Mouse (Mus musculus) stomach, embryonic 14.5 days (tissue): ENCODE results near the gene Nr1i3. TPM values are rescaled to one million over a fixed set of nuclear protein-coding genes. Genes with fewer than 3 reads are reported as not detected.
A peak's percentile ranks its signal among the peaks of the same experiment; 100 is the strongest.

ENCODE experiments used
- ATAC-seq: fragments of 200-750 bp; cut with Nextera tagmentation; 2 replicates; pipeline ENCODE4 v1.8.0; 2017; ENCODE audit warnings: low read depth, moderate TSS enrichment; ENCODE audit not compliant: insufficient number of reproducible peaks, insufficient read depth, low FRiP score
- H3K27ac ChIP-seq: fragments of 300-500 bp; sonication (generic); 2 replicates; pipeline ENCODE4 v1.5.1; 2014; ENCODE audit warnings: mild to moderate bottlenecking, low read length, moderate library complexity, mixed read lengths
- H3K27me3 ChIP-seq: fragments of 300-500 bp; sonication (generic); 2 replicates; pipeline ENCODE4 v1.6.1; 2014; ENCODE audit warnings: low read length, control low read depth, mixed read lengths; ENCODE audit not compliant: control insufficient read depth, insufficient read depth
- H3K36me3 ChIP-seq: fragments of 300-500 bp; sonication (generic); 2 replicates; pipeline ENCODE4 v1.6.1; 2014; ENCODE audit warnings: mild to moderate bottlenecking, control low read depth, low read length, moderate library complexity, mixed read lengths; ENCODE audit not compliant: control insufficient read depth, insufficient read depth
- H3K4me1 ChIP-seq: fragments of 300-500 bp; sonication (generic); 2 replicates; pipeline ENCODE4 v1.6.1; 2014; ENCODE audit warnings: low read length, control low read depth, mixed read lengths; ENCODE audit not compliant: control insufficient read depth, insufficient read depth
- H3K4me2 ChIP-seq: fragments of 300-500 bp; sonication (generic); replicated peaks from 2 replicates; pipeline ENCODE4 v1.6.1; 2014; ENCODE audit warnings: low read depth, low read length, control low read depth
- H3K4me3 ChIP-seq: fragments of 300-500 bp; sonication (generic); 2 replicates; pipeline ENCODE4 v1.5.1; 2014; ENCODE audit warnings: low read depth, low read length, control low read depth
- H3K9ac ChIP-seq: fragments of 300-500 bp; sonication (generic); replicated peaks from 2 replicates; pipeline ENCODE4 v1.6.1; 2014; ENCODE audit warnings: low read depth, mild to moderate bottlenecking, control low read depth, low read length, moderate library complexity, mixed read lengths
- H3K9me3 ChIP-seq: fragments of 300-500 bp; sonication (generic); 2 replicates; pipeline ENCODE4 v1.6.1; 2016; ENCODE audit warnings: low read depth, low read length, control low read depth; ENCODE audit not compliant: control insufficient read depth
- WGBS: fragments of 180-500 bp; shearing (Covaris S2); extraction: QIAGEN DNeasy Blood & Tissue Kit; methylation state at CpG from one replicate; pipeline ENCODE4 v1.1.7; 2014; 5-methylcytosine and 5-hydroxymethylcytosine counted together
- polyA plus RNA-seq: library from polyadenylated mRNA; unstranded; fragments of >200 nt; fragmentation: Nextera tagmentation; extraction: Ambion mirVana; gene quantifications from 2 replicates; pipeline ENCODE4 v1.2.1, GENCODE M21; 2014

Gene Nr1i3
- polyA plus RNA-seq, 1 experiment from 2014 or later: 0.30 TPM

DNA sequence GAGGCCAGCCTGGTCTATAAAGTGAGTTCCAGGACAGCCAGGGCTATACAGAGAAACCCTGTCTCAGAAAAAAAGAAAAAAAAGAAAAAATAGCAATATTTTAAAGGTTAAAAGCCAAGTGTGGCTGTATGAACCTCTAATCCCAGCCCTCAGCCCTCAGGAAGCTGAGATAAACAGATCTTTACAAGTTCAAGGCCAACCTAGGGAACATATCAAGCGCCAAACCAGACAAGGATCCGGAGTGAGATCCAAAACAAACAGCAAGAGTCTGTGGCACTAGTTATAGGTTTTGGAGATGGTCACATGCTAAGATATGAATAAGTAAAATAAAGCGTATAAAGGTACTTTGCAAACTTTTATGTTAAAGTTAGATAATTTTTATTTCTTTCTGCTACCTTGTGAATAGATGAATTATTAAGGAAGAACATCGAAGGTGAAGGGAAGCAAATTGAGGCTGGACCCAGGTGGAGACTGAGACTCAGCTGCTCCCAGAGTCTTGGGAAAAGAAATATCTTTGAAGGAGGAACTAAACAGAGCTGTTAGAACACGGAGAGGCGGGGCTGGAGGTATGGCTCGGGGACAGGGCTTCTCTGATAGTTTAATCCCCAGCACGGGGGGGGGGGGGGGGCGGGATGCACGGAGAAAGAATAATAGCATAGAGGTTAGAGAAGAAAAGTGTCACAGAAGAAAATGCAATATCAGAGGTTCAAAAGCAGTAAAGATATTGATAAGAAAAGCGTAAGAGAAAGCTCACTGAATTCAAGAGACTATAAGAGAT lies 10.1 kb upstream of the Nr1i3 start:
- Histone ChIP-seq H3K4me1 (no peaks in the 10 kb centered on the region), H3K9me3 (no peaks in the 10 kb centered on the region), H3K27ac (no peak overlapping the region), H3K4me3 (no peak overlapping the region), H3K36me3 (no peaks in the 10 kb centered on the region), H3K4me2 (no peak overlapping the region), H3K27me3 (no peaks in the 10 kb centered on the region), H3K9ac (no peak overlapping the region)
- ATAC-seq: no peak
- WGBS: 47% methylated on average over 11 of the region's 11 CpGs

DNA sequence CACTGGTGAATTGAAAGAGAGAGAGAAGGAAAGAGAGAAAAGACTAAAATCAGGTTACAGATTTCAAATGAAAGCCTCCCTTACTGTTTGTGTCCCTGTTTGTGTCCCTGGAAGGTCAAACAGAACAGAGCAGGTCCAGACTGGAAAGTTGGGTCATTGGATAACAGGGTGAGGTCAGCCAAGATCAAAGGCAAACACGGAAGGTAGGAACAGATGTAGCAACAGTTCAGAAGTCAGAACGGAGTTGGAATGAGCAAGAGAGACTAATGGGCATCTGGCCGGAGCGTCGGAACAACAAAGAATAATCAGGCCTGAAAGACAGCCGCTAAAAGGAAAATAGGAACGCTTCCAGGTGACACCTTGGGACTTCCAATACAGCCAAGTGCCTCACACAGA lies 9.5 kb upstream of the Nr1i3 start:
- H3K36me3 ChIP-seq: no peaks in the 10 kb centered on the region
- H3K9ac ChIP-seq: no peak overlapping the region
- ATAC-seq: no peak
- H3K4me3 ChIP-seq: no peak overlapping the region
- H3K9me3 ChIP-seq: no peaks in the 10 kb centered on the region
- H3K4me2 ChIP-seq: no peak overlapping the region
- WGBS: 59% methylated on average over 7 of the region's 7 CpGs
- H3K4me1 ChIP-seq: no peaks in the 10 kb centered on the region
- H3K27me3 ChIP-seq: no peaks in the 10 kb centered on the region
- no peak overlapping the region for H3K27ac ChIP-seq

DNA sequence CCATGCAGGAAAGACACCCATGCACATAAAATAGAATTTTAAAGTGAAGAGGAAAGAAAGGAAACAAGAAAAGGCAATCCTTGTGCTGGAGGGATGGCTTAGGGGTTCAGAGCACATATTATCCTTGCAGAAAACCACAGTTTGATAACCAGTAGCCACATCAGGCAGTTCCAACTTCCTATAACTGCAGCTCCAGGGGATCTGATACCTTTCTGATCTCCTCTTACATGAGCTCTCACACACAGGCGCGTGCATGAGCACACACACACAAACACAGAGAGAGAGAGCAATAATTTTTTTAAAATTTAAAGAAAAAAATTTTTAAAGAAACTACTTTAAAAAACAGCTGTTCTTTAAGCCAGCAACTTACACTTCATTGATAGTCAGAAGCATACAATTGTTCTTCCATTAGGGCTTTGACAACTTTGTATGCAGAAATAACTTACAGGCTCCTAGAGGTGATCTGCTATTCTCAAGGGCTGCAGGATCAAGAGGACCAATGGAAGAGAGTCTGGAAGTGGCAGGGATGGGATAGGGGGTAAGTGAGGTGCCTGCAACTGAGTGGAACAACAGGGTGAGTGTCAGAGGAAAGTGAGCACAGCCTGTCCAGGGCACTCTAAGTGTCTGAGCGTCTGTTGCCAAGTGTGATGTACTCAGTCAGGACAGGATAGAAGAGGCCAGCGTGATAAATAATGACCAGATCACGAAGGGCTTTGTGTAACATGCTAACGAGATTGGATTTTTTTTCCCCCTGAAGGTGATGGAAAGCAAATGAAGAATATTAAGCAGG lies 7.9 kb upstream of the Nr1i3 start:
- Histone ChIP-seq H3K9me3 (no peaks in the 10 kb centered on the region), H3K4me1 (no peaks in the 10 kb centered on the region), H3K4me2 (no peak overlapping the region), H3K9ac (no peak overlapping the region), H3K36me3 (no peaks in the 10 kb centered on the region), H3K4me3 (no peak overlapping the region), H3K27me3 (no peaks in the 10 kb centered on the region), H3K27ac (no peak overlapping the region)
- ATAC-seq: no peak
- 70% methylated on average over 6 of the region's 6 CpGs for WGBS

DNA sequence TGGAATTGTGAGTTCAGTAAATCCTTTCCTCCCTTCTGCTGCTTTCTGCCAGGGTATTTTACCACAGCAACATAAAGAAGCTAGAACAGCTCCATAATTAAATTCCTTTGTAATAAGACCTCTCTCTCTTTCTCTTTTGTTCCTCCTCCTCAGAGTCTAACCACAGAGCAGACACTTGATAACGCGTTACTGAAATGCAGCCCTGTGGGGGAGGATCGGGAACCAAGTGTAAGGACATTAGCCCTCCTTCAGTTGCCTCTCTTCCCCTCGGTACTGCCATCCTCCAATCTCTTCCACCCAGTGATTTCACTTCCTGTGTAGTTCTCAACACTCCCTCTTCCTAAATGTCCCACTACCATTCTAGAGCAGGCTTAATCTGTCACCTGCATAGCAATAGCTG lies 4.4 kb upstream of the Nr1i3 start:
- ATAC-seq: no peak

DNA sequence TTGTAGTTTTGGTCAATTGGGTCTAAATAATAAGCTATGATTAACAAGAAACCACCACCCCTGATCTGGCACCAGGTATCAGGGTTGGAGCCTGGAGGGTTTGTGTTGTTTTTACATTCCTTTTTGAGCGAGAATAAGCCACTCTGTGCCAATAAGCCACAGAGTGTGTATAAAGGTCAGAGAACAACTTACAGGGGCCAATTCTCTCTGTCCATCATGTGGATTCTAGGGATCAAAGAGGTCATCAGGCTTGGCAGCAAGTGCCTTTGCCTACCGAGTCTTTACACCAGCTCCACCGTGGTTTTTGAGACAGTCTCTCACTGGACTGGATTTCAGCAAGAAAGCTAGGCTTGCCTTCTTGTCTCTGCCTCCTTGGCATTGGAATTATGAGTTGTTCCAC lies 916 bp upstream of the Nr1i3 start:
- Histone ChIP-seq H3K4me2 (no peak overlapping the region), H3K36me3 (no peaks in the 10 kb centered on the region), H3K9me3 (no peaks in the 10 kb centered on the region), H3K9ac (no peak overlapping the region), H3K27ac (no peak overlapping the region), H3K4me1 (no peaks in the 10 kb centered on the region), H3K4me3 (no peak overlapping the region), H3K27me3 (no peaks in the 10 kb centered on the region)
- 46% methylated on average over 3 of the region's 3 CpGs for WGBS
- ATAC-seq: no peak

More for the DNA sequence above, 4.4 kb upstream of the Nr1i3 start:
- Histone ChIP-seq H3K27ac (no peak overlapping the region), H3K4me1 (no peaks in the 10 kb centered on the region), H3K36me3 (no peaks in the 10 kb centered on the region), H3K4me2 (no peak overlapping the region), H3K27me3 (no peaks in the 10 kb centered on the region), H3K9me3 (no peaks in the 10 kb centered on the region), H3K4me3 (no peak overlapping the region), H3K9ac (no peak overlapping the region)
- 28% methylated on average over 4 of the region's 4 CpGs for WGBS

DNA sequence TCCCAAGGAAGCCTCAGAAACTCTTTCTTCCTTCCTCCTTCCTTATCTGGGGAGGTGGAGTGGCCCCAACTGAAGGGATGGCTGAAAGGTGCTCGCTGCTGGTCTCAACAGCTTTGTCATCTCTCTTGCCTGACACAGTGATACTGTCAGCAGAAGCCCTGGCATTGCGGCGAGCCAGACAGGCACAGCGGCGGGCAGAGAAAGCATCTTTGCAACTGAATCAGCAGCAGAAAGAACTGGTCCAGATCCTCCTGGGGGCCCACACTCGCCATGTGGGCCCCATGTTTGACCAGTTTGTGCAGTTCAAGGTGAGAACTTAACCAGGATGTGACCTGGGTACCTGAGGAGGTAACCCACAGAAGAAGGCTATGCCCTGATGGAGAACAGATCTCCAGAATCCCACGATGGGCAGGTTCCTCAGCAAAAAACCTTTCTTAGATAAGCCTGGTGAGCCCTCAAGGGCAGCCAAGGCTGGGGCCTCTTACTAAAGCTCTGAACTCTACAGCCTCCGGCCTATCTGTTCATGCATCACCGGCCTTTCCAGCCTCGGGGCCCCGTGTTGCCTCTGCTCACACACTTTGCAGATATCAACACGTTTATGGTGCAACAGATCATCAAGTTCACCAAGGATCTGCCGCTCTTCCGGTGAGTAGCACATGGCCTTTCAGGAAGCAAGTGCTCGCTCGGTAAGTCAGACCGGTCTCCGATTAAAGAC lies 2.6 kb downstream of the Nr1i3 start:
- H3K9ac ChIP-seq: no peak overlapping the region
- ATAC-seq: no peak
- H3K4me3 ChIP-seq: no peak overlapping the region
- WGBS: 88% methylated on average over 18 of the region's 18 CpGs
- peaks cover 5% of the 10 kb centered on the region for H3K4me1 ChIP-seq
- no peaks in the 10 kb centered on the region for H3K27me3 ChIP-seq
- H3K4me2 ChIP-seq: no peak overlapping the region
- H3K9me3 ChIP-seq: no peaks in the 10 kb centered on the region
- H3K27ac ChIP-seq: no peak overlapping the region
- H3K36me3 ChIP-seq: peaks cover 9% of the 10 kb centered on the region

DNA sequence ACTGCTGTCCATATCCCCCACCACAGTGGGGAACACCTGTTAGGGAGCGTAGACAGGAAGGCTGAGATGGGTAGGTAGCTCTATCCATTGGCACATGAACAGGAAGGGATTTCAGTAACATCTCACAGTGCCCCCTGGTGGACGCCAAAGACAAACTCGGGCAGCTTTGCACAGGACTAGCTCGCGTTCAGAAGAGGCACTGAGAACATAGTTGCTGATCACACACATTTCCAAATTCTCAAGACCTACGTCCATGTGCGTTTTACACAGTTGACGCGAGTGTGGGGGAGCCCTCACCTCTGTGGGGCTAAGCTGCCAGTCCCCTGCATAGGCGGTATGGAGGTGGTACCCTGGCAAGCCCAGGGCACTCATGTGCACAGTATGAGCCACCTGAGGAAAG lies 7.1 kb downstream of the Nr1i3 start:
- Histone ChIP-seq H3K4me1 (peaks cover 7% of the 10 kb centered on the region), H3K9ac (no peak overlapping the region), H3K4me3 (peak overlapping the region; percentile 52; the same call in 1 of the 2 replicates), H3K27ac (no peak overlapping the region), H3K9me3 (no peaks in the 10 kb centered on the region), H3K4me2 (peak overlapping the region; percentile 88), H3K36me3 (peaks cover 9% of the 10 kb centered on the region), H3K27me3 (no peaks in the 10 kb centered on the region)
- ATAC-seq: no peak
- WGBS: 6% methylated on average over 10 of the region's 10 CpGs
